Mouse (Mus musculus) adrenal gland, postnatal 10 days (tissue): ENCODE data around the gene Hmx1. TPM values are rescaled to one million over a fixed set of nuclear protein-coding genes. Genes with fewer than 3 reads are reported as not detected.

Source experiments
- DNase-seq: peaks from one replicate; pipeline ENCODE4 v3.0.0; 2021; ENCODE audit warnings: mixed read lengths
- long read RNA-seq, 2 experiments: library from polyadenylated mRNA; stranded (forward); transcript quantifications; one replicate each; pipeline ENCODE4 v2.0.0; 2021
- total RNA-seq, 2 experiments: library from RNA; stranded (reverse); gene quantifications; 2 replicates each; pipeline ENCODE4 v1.2.3; 2021

Gene Hmx1
- total RNA-seq = 1 to 10 TPM; 1.0 to 4.0 TPM
- long read RNA-seq, experiment 1, partial matches to known transcripts = 0 of 6 reads
- long read RNA-seq, experiment 1, other reads (novel, unspliced or antisense) = 3 of 6 reads
- long read RNA-seq, experiment 2, transcript Hmx1-201 (2 exons, 1,526 nt) = major isoform, 7 of 10 reads
- long read RNA-seq, experiment 2, partial matches to known transcripts = 0 of 10 reads
- long read RNA-seq, experiment 2, other reads (novel, unspliced or antisense) = 3 of 10 reads

GRCm38 (mm10) chr5:35388491-35389111 is at the start of gene Hmx1:
Gene Hmx1 (plus strand): TSS chr5:35389108.
- peak; percentile 24 for DNase-seq

- DNase-seq = no peak
Measured at GRCm38 (mm10) chr5:35345084-35345483, 43.8 kb upstream of the Hmx1 start.

- DNase-seq = peak; percentile 85
Measured at GRCm38 (mm10) chr5:35348794-35349193, 40.1 kb upstream of the Hmx1 start.

- no peak for DNase-seq
Measured at GRCm38 (mm10) chr5:35357544-35358440, 31.1 kb upstream of the Hmx1 start.

- DNase-seq = peak; percentile 96
Measured at GRCm38 (mm10) chr5:35361570-35362284, 27.2 kb upstream of the Hmx1 start.

GRCm38 (mm10) chr5:35366241-35367032 is 22.5 kb upstream of the Hmx1 start:
- no peak for DNase-seq

- no peak for DNase-seq
Measured at GRCm38 (mm10) chr5:35368916-35369315, 20.0 kb upstream of the Hmx1 start.

GRCm38 (mm10) chr5:35379066-35379465 is 9.8 kb upstream of the Hmx1 start:
- DNase-seq = no peak

- DNase-seq = peak; percentile 64
Measured at GRCm38 (mm10) chr5:35379815-35380214, 9.1 kb upstream of the Hmx1 start.

GRCm38 (mm10) chr5:35387834-35388490 is 946 bp upstream of the Hmx1 start:
- DNase-seq = no peak

GRCm38 (mm10) chr5:35389441-35389840 is 533 bp downstream of the Hmx1 start:
- DNase-seq = no peak

- DNase-seq = no peak
Measured at GRCm38 (mm10) chr5:35389915-35390314, 1.0 kb downstream of the Hmx1 start.

- DNase-seq = no peak
Measured at GRCm38 (mm10) chr5:35390848-35391655, 2.1 kb downstream of the Hmx1 start.

- DNase-seq = peak; percentile 23
Measured at GRCm38 (mm10) chr5:35391656-35392333, 2.9 kb downstream of the Hmx1 start.

GRCm38 (mm10) chr5:35392334-35392695 is 3.4 kb downstream of the Hmx1 start:
- peak; percentile 10 for DNase-seq

- DNase-seq = no peak
Measured at GRCm38 (mm10) chr5:35395566-35396440, 6.9 kb downstream of the Hmx1 start.

GRCm38 (mm10) chr5:35396976-35397641 is 8.2 kb downstream of the Hmx1 start:
- no peak for DNase-seq
